Mouse (Mus musculus): ENCODE measurements around the gene Myo10.

Gene Myo10

GRCm38 (mm10) chr15:25622200-25622866 lies at the start of gene Myo10:
Myo10 (plus strand) TSS chr15:25622525.
- DNase-seq: peak; percentile 100

DNA sequence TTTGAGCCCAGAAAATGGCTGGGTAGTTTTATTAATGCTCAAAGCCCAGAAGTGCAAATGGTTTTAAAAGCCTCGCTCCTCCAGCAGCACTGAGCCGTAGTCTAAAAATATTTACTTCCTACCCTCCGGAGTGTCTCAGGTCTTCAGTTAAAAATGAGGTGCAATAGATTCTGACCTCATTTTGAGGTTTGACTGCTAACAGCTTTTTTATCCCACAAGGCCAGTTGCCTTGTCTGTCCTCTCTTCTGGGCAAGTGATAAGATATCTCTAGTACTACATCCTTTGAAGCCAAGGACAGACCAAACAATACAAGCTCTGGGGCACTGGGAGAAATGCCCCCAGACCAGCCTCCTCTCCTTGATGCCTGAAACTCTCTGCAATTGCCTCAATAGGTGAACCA lies 49.2 kb upstream of the Myo10 start:
- DNase-seq: no peak

DNA sequence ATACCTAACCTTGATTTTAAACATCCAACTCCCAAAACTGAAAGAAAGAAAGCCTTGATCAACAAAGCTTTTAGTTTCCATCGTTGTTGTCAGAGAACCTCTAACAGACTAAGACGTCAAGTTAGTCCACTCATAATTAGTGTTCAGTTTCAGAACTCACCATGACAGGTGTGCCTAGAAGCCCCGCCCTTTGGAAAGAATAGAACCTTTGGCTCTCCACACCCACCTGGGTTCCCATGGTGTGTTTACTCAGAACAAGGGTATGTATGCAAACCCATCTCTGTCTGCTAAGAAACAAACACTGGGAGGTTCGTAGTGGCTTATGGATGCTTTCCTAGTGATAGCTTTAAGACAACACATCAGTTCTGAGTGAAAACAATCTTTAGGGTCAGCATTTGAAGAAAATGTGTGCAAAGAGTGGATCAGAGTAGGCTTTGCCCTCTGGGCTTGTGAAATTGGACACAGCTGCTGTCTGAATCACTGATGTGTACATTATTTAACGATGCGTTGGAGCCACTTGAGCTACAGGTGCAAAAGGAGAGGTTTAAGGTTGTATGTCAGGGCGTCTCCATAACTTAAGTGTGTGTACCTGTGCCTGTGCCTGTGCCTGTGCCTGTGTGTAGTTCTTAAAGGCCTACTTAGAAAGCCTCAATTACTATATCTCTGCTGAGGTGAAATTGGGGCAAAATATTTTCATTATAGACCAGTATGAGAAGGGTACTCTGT lies 48.3 kb upstream of the Myo10 start:
- DNase-seq: no peak

DNA sequence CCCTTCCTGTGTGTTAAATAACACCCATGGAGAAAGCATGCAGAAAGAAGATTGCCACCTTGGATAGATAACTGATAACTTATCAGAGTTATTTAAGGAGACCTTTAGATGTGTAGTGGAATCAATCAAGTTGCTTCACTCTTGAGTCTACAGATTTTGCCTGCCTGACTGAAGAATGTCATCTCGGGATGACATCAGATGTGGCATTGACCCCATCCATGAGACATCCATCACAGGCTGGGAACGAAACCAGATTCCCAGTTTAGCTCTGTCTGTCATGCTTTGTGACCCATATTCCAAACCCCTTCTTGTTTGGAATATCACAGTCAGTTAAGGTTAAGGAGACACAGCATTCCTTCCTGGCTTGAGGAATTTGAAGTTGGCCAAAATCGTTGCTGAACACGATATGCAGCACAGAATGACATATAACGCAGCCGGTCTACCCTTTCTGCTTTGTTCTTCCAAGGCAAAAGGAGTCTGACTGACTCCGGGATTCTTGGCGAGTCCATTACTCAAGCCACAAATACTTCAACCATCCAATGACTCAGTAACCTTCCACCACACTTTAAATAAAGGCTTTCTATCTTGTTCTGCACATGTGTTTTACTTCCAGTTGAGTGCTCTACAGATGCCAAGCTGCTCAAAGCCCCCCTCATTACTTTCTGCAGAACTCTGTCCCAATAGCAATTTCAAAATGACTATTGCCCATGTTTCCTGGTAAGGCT lies 44.8 kb upstream of the Myo10 start:
- DNase-seq: no peak

DNA sequence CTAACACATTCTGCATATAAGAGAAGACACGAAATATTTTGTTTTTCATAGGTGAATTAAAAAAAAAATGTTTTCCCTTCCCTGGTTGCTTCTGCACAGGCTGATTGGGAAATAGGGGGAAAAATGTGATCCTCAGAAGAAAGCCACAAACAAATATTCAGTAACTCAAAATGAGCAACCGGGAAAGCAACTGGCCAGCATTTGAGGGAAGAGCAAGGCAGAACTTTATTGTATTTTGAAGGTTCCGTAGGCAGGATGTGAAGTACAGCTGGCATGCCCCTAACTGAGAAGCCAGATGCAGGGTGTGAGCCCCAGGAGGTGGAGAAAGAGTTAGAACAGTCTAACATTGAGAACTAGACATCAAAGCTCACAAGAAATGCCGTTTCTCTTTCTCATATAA lies 44.0 kb upstream of the Myo10 start:
- no peak for DNase-seq

GRCm38 (mm10) chr15:25580731-25581130 lies 41.6 kb upstream of the Myo10 start:
- peak in 1 of 2 experiments; percentile 21 for DNase-seq

GRCm38 (mm10) chr15:25582055-25582454 lies 40.3 kb upstream of the Myo10 start:
- DNase-seq: peak in 1 of 2 experiments; percentile 34

DNA sequence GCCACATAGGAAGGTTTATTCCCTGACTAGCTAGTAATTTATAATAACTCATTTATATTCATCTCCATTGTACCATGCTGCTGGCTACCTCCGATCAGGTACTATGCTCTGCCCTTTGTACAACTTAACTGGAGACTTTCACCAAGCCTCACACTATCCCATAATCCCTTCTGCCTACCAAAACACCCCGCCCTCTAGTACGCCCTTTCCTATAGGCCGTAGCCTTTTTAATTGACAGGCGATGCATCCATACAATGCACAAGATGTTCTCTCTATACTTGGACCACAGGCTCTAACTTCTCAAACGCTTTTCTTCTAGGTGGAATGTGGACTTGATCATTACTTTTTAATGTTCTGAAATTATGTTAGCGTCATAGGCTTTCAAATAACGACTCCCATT lies 39.0 kb upstream of the Myo10 start:
- DNase-seq: no peak

GRCm38 (mm10) chr15:25586828-25587227 lies 35.5 kb upstream of the Myo10 start:
- DNase-seq: peak in 1 of 2 experiments; percentile 37

DNA sequence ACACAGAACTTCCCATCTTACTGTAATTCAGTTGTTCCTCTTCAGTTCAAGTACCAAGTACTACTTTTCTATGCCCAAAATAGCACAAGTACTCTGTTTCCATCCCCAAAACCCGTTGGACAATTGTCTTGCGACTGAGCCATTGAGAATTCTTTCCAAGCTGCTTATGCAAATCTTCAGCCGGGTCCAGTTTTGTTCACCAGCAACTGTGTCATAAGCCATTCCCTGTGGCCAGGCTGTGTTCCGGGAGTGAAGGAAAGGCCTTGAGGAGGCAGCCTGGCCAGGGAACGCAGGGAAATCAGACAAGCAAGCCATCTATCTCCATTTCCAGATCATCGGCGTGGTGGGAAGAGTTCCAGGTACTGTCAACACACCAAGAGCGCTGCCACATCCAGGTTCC lies 34.4 kb upstream of the Myo10 start:
- DNase-seq: no peak

DNA sequence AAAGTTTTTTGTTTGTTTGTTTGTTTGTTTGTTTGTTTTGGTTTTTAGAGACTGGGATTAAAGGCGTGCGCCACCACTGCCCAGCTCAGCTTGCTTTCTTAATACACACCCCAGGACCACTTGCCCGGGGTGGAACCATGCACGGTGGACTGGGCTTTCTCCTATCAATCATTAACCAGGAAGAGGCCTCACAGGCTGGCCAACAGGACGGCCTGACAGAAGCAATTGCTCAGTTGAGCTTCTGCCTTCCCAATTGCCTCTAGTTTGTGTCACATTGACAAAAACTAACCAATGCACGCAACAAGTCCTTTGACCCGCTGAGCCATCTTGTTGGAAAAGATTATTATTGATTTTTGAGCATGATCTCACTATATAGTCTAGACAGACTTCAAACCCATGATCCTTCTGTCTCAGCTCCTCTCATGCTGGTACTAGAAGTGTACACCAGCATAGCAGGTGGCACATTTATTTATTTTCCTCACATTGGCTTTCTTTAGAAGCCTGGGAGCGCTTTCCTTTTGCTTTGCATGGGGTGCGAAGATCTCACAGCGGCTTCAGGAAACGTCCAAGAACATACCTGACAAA lies 32.9 kb upstream of the Myo10 start:
- peak; percentile 26 to 54 for DNase-seq

DNA sequence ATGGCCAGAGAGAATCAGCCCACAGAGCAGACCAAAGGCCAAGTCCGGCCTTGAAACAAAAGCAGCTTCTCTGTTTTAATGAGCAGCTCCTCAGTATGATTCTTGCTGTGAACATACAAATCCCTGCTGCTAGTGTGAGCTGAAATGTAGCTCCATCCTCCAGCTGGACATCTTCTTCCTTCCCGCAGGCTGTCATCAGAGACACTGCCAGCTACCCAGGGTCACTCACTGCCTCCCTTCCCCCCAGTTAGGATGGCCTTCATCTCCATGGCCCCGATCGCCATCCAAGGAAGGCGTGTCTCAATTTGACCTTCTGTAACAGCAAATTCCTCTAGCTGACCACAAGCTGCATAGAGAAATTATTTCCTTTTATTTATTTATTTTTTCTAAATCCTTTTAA lies 32.4 kb upstream of the Myo10 start:
- DNase-seq: peak; percentile 75 to 84

DNA sequence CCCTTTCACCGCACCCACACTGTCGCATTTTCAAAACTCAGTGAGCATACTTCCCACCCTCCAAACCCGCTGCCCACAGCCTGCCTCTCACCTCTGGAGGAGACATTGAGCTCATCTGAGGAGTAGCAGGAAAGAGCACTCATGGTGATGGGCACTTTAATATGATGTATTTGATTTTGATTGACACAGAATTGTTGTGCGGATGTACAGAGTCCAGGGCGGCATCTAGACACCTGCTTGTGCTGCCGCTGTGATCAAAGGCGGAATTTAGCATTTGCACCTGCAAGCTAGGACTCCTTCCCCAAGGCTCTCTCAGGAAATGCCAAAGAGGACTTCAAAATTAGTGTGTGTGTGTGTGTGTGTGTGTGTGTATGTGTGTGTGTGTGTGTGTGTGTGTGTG lies 31.4 kb upstream of the Myo10 start:
- DNase-seq: peak in 1 of 2 experiments; percentile 18

GRCm38 (mm10) chr15:25591964-25592363 lies 30.4 kb upstream of the Myo10 start:
- no peak for DNase-seq

GRCm38 (mm10) chr15:25593469-25594150 lies 28.7 kb upstream of the Myo10 start:
- DNase-seq: no peak

DNA sequence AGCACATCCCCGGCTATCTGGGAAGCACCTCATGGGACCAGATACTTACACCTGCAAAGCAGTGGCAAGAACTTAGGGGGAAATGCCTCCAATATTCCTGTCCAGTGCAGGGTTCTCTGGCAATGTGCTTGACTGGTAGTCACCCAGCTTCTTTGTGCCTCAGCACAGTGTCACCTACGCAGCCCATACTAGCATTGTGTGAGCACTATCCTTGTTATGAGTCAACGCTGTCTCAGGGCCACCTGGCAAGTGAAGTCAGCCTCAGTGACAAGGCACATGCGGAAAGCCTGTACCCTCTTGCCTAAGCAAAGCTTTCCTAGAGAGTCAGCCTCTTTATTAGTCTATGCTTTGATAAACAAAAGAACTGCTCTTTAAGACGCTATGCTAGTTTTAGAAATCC lies 24.0 kb upstream of the Myo10 start:
- no peak for DNase-seq

GRCm38 (mm10) chr15:25602306-25602705 lies 20.0 kb upstream of the Myo10 start:
- DNase-seq: no peak

DNA sequence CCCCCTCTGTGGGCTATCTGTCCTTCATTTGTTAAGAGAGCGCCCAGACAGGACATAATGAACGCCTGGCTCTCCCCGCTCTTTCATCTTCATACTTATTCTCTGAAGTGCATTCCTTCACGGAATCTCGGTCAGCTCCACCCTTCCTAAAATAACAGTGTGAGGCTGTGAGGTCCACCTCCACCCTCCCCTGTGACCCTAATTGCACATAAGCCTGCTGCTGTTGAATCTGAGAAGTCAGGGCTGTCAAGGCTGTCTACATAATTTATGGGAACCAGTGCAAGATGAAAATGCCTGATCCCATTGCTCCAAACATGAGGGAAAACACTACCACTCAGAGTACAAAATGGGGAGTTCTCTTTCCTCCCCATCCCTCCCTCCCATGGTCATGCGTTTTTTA lies 19.0 kb upstream of the Myo10 start:
- DNase-seq: peak; percentile 38 to 55

- no peak for DNase-seq
Observed at GRCm38 (mm10) chr15:25604231-25604630, 18.1 kb upstream of the Myo10 start.

DNA sequence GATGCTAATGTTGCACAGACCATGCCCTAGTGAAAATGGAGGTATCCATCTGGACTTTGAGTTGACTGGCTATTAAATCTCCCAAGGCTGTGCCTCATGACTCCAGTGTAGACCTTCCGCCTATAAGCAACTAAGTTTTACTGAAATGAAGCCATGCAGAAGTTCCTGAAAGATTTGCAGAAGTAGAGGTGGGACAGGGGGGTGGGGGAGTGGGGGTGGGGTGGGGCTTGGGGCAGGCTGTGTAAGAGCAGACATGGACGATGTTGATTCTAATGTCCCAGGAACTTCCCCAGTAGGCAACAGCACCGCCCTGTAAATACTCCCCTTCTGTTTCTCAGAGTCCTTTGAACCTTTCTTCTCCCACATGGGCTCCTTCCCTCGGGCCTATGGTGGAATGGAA lies 16.9 kb upstream of the Myo10 start:
- DNase-seq: no peak

- no peak for DNase-seq
Observed at GRCm38 (mm10) chr15:25608742-25609141, 13.6 kb upstream of the Myo10 start.

DNA sequence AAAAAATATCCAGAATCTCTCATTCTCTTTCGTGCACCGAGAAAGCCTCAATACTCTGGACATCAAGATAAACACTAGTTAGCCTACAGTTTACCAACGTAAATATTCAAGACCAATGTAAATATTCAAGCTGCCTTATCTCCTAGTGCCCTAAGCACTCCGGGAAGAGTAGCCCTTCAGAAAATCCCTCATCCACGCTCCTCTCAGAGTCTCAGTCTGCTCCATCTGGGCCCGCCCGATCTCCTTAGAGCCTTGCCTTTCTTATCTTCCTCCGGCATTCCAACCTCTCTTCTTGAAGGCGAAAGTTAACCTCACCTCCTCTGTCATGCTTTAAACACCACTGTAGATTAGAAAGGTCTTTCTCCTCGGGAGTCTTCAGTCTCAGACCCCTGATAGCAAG lies 13.1 kb upstream of the Myo10 start:
- no peak for DNase-seq

- no peak for DNase-seq
Observed at GRCm38 (mm10) chr15:25611178-25611577, 11.1 kb upstream of the Myo10 start.
